Mouse (Mus musculus): Measurements from ENCODE around the gene Utp6.
"Not testable (repeated sequence)": the region's sequence is repeated elsewhere in the genome, so short reads cannot be mapped to it uniquely, and the experiment has no call there.

The Utp6 gene

DNA sequence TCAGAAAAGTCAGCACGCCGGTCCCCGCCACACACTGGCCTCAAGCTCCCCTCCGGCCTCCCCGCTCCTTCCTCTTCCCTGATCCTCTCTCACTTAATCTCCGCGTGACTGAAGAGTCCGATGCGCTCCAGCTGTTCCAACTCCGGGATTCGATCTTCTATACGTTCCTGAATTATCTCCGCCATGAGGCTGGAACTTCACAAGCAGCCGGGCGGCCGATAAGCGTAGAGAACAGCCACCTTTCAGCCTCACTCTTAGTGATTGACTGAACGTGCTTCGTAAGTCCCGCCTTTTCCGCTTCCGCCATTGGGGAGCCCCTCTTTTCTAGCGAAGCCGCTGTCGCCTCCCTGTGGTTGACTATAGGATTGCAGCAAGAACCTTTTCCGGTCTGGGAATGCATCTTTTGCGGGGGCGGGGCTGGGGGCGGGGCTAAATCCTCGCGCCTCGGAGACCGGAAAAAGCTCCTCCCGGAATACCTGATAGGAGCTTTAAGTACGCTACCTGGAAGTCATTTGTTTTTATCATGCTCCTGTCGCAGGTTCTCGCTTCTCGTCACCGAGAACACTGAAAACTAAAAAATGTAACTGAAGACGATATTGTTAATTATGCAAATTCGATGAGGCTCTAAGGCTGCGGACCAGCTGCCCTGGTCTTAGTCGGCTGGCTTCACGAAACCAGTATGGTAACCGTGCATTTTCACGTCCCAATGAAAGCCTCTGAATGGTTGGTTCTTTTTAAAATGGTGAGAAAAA is at the start of gene Utp6:
Gene Utp6 (minus strand): TSS at position 266 of the 752 bp plus-strand sequence.
- in situ Hi-C loops (cut with MboI; ENCODE audit: unreplicated experiment in 2 of 2) = no loop called here

GRCm38 (mm10) chr11:79994271-79994988 is 32.2 kb upstream of the Utp6 start:
- in situ Hi-C loops (cut with MboI; ENCODE audit: unreplicated experiment in 2 of 2) = no loop called here

DNA sequence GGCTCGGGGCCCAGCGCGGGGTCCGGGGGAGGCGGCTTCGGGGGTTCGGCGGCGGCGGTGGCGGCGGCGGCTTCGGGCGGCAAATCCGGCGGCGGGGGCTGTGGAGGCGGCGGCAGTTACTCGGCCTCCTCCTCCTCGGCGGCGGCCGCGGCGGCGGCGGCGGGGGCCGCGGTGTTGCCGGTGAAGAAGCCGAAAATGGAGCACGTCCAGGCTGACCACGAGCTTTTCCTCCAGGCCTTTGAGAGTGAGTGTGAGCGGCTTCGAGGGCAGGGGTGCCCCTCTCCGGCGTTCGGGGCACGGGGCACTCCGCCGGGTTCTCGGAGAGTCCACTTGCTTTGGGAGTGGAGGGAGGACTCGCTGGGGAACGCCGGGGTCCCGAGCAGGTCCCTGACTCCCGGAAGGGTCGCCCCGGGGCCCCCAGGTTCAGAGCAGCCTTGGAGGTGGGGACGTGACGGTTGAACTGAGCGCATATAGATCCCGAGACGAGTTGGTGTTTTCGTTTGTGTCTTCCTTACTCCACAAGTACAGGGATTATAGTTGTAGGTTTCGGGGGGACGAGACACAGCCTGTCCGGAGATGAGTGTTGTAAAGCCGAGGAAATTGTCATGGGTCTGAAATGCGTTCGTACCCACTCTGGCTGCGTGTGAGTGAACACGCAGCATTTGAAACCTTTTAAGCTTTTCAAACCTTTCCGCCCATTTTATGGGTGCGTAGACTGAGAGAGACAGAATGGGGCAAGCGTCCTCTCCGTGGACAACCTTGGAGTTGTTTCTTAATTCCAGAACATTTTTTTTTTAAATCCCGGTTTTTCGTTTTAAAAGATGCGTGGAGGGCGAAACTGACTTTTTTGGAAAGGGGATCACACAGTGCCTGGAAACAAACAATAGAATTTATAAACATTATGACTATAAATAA is 31.4 kb upstream of the Utp6 start:
- in situ Hi-C loops (cut with MboI; ENCODE audit: unreplicated experiment in 2 of 2) = no loop called here

GRCm38 (mm10) chr11:79992592-79993355 is 30.6 kb upstream of the Utp6 start, which contains the start of gene Suz12:
Suz12 (plus strand) TSS chr11:79993106.
- in situ Hi-C loops (cut with MboI; ENCODE audit: unreplicated experiment in 2 of 2) = no loop called here

GRCm38 (mm10) chr11:79992035-79992591 is 29.9 kb upstream of the Utp6 start:
- in situ Hi-C loops (cut with MboI; ENCODE audit: unreplicated experiment in 2 of 2) = no loop called here

DNA sequence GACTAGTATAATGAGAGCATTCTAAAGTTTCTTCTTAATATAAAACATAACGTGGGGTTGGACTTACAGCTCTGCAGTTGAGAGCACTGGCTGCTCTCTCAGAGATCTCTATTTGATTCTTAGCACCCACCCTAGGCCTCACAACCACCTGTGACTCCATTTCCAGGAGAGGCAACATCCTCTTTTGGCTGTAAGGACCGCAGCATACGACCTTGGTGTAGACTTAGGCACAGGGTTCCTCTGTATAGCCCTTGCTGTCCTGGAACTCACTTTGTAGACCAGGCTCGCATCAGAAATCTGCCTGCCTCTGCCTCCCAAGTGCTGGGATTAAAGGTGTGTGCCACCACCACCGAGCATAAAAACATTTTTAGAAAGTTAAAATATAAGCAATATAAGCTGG is 29.4 kb upstream of the Utp6 start:
- in situ Hi-C loops (cut with MboI; ENCODE audit: unreplicated experiment in 2 of 2) = no loop called here

DNA sequence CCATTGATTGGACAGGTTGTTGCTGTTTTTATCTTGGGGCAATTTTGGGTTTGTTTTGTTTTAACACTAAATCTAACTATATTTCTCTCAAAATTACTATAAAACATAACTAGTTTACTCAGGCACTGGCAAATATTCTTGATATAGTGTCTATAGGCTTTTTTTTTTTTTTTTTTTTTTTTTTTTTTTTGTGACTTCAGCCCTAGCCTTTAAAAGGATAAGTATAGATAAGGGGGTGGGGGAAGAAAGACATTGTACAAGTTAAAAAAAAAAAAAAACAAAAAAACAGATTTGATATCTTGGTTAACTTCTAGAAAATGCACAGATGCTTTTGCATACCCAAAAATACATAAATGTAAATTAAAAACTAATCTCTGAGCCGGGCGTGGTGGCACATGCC is 27.9 kb upstream of the Utp6 start:
- in situ Hi-C loops (cut with MboI; ENCODE audit: unreplicated experiment in 2 of 2) = no loop called here

- in situ Hi-C loops (cut with MboI; ENCODE audit: unreplicated experiment in 2 of 2) = no loop called here
Observed at GRCm38 (mm10) chr11:79987896-79988295, 25.7 kb upstream of the Utp6 start.

DNA sequence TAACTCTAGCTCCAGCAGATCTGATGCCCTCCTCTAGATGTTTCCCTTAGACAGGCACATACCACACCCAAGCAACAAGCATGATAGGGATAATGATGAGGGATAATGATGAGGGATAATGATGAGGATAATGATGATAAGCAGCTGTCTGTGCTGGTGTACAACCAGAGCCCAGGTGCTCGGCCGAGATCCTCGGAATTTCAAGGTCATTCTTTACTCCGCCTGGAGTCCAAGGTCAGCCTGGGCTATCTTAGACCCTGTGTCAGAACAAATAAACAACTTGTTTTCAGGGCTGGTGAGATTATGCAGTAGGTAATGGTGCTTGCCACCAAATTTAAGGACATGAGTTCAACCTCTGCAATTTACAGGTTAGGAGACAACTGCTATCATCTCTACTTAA is 24.7 kb upstream of the Utp6 start:
- in situ Hi-C loops (cut with MboI; ENCODE audit: unreplicated experiment in 2 of 2) = no loop called here

DNA sequence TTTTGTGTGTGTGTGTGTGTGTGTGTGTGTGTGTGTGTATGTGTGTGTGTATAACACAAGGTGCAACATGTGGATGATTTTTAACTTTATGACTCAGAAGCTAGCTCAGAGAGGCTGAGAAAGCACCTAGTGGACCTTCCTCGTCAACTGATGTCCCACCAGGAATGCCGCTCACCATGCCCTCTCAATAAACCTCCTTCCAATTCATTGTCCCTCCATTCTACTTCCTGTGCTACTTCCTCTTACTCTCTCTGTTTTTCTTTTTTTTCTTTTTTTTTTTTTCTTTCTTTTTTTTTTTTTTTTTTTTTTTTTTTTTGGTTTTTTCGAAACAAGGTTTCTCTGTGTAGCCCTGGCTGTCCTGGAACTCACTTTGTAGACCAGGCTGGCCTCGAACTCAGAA is 15.6 kb upstream of the Utp6 start:
- in situ Hi-C loops (cut with MboI; ENCODE audit: unreplicated experiment in 2 of 2) = not testable (repeated sequence)

DNA sequence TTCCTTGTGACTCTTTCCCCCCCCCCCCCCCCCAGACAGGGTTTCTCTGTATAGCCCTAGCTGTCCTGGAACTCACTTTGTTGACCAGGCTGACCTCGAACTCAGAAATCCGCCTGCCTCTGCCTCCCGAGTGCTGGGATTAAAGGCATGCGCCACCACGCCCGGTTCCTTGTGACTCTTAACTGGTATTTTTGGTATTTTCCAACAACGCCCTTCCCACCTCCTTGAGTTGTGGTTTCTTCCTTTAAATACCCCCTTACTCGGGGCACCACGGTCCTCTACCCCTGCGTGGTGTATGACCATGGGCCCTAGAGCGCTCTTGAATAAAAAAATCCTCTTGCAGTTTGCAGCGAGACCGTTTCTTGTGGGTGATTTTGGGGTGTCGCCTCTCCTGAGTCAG is 14.9 kb upstream of the Utp6 start:
- in situ Hi-C loops (cut with MboI; ENCODE audit: unreplicated experiment in 2 of 2) = not testable (repeated sequence)

GRCm38 (mm10) chr11:79976645-79977044 is 14.5 kb upstream of the Utp6 start:
- in situ Hi-C loops (cut with MboI; ENCODE audit: unreplicated experiment in 2 of 2) = not testable (repeated sequence)

- in situ Hi-C loops (cut with MboI; ENCODE audit: unreplicated experiment in 2 of 2) = no loop called here
Observed at GRCm38 (mm10) chr11:79976222-79976621, 14.0 kb upstream of the Utp6 start.

- in situ Hi-C loops (cut with MboI; ENCODE audit: unreplicated experiment in 2 of 2) = no loop called here
Observed at GRCm38 (mm10) chr11:79975377-79975776, 13.2 kb upstream of the Utp6 start.

- in situ Hi-C loops (cut with MboI; ENCODE audit: unreplicated experiment in 2 of 2) = no loop called here
Observed at GRCm38 (mm10) chr11:79973626-79974476, 11.7 kb upstream of the Utp6 start.

DNA sequence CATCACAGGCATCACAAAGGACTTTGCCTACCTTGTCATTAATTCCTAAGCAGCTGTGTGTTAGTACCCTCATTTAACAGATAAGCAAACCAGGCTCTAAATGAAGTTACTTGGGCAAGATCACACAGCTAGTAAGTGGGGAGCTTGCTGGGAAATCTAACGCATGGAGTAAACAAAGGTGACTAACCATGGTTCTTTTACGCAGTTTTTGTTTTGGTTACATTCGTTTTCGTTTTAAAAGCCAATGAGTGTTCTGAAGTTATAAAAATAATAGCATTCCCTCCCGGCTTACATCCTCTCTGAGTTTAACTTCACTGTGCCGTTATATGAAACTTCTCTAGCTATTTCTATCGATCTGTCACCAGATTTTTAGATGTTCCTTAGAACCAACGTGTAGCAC is 10.9 kb upstream of the Utp6 start:
- in situ Hi-C loops (cut with MboI; ENCODE audit: unreplicated experiment in 2 of 2) = no loop called here

- in situ Hi-C loops (cut with MboI; ENCODE audit: unreplicated experiment in 2 of 2) = no loop called here
Observed at GRCm38 (mm10) chr11:79967752-79968151, 5.6 kb upstream of the Utp6 start.

GRCm38 (mm10) chr11:79965896-79966295 is 3.7 kb upstream of the Utp6 start:
- in situ Hi-C loops (cut with MboI; ENCODE audit: unreplicated experiment in 2 of 2) = no loop called here

Data from v-Abl transformed pro-B cells (cell line).